Mouse (Mus musculus): ENCODE results near the gene Bicra. TPM values are rescaled to one million over a fixed set of nuclear protein-coding genes. Genes with fewer than 3 reads are reported as not detected.

The Bicra gene
- polyA plus RNA-seq, 1 experiment: 8.5 TPM

DNA sequence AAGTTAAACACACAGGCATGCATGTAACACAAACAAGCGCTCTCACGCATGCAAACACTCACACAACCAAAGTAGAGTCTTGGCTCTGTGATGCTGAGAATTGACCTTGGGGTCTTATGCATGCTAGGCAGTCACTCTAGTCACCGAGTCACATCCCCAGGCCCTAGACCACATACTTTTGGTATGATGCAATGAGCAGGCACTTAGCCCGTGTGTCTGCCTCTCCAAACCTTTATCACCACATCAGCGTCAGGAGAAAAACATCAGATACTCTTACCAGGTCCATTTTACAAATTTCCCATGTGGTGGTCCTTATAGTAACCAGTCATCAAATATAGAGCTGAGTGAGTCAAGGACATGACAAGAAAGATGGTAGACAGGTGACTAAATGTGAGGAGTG is 37.1 kb downstream of the Bicra start:
- H3K4me3 ChIP-seq (ENCODE audit: insufficient read depth, low read length): no peak overlapping the region
- TF ChIP-seq CTCF (IDR thresholded peaks at IDR 0.05; ENCODE audit: extremely low read depth, insufficient read depth, low read length) (no peak), POLR2A (IDR thresholded peaks at IDR 0.05; ENCODE audit: extremely low read depth, insufficient read depth, low read length) (no peak)
- no peaks in the 10 kb centered on the region for H3K4me1 ChIP-seq (ENCODE audit: control insufficient read depth, insufficient read depth, low read length)
- no peak overlapping the region for H3K27ac ChIP-seq (ENCODE audit: insufficient read depth, low read length)

DNA sequence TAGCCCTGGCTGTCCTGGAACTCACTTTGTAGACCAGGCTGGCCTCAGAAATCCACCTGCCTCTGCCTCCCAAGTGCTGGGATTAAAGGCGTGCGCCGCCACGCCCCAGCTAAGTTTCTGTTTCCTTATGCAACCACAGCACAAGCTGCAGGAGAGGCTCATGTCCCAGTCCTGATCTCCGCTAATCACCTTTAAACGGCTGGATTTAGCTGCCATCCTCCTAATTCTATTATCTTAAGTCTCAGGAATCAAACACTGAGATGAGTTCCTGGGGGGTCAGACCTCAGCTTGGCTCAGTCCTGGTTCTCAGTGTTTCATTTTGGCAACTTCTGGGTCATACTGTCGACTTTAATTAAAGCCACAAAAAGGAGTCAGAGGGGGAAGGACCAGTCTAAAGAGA is 38.1 kb downstream of the Bicra start:
- TF ChIP-seq POLR2A (IDR thresholded peaks at IDR 0.05; ENCODE audit: extremely low read depth, insufficient read depth, low read length) (no peak), CTCF (IDR thresholded peaks at IDR 0.05; ENCODE audit: extremely low read depth, insufficient read depth, low read length) (no peak)

DNA sequence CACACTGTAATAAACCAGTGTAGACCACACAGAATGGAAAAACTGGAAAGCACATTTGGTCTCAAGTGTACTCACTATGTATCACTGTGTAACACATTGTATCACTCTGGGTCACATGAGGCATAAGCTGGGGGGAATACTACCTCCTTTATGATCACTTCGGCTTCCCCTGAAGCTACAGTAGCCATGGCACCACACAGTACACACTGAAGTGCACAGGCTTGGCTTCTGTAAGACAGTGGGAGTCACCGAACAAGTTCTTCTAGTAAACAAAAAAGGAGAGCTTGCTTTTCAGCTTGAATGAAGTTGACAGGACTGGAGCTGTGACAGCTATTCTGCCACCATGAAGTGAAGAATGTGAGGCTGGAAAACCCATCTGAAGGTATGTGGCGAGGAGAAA is 42.7 kb downstream of the Bicra start:
- Histone ChIP-seq H3K4me1 (ENCODE audit: control insufficient read depth, insufficient read depth, low read length) (peaks cover 16% of the 10 kb centered on the region), H3K27ac (ENCODE audit: insufficient read depth, low read length) (no peak overlapping the region), H3K4me3 (ENCODE audit: insufficient read depth, low read length) (no peak overlapping the region)
- TF ChIP-seq POLR2A (IDR thresholded peaks at IDR 0.05; ENCODE audit: extremely low read depth, insufficient read depth, low read length) (no peak), CTCF (IDR thresholded peaks at IDR 0.05; ENCODE audit: extremely low read depth, insufficient read depth, low read length) (no peak)

More for the DNA sequence above, 38.1 kb downstream of the Bicra start:
- Histone ChIP-seq H3K4me1 (ENCODE audit: control insufficient read depth, insufficient read depth, low read length) (peaks cover 3% of the 10 kb centered on the region; the same call in 1 of the 2 replicates), H3K27ac (ENCODE audit: insufficient read depth, low read length) (no peak overlapping the region), H3K4me3 (ENCODE audit: insufficient read depth, low read length) (no peak overlapping the region)

DNA sequence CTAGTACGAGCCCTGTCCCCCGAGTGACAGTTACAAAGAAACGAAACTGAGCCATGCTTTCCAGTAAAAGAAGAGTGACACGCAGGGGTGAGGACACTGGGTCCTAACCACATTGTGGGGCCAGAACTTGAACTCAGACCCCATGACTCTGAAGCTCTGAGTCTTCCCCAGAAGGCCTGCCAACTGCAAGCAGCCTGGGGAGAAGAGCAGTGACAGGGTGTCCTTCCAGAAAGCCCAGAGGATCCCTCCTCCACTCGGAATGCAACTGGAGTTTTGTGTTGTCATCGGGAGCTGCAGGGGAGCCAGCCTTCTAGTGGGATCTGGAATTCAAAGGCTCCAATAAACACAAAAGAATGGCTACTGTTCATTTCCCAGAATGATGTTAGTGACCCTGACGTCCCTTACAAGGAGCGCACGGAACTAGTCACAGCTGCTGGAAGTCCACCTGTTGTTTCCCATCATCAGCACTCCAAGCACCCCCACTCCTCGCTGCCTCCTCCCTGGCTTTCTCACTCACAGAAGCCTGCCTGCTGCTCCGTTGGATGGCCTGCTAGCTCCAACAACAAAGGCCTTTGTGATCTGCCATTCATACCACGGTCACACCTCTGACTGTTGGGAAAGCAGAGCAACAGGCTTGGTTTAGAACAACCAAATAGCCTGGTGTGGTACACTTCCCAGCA is 43.4 kb downstream of the Bicra start:
- Histone ChIP-seq H3K27ac (ENCODE audit: insufficient read depth, low read length) (no peak overlapping the region), H3K4me3 (ENCODE audit: insufficient read depth, low read length) (no peak overlapping the region), H3K4me1 (ENCODE audit: control insufficient read depth, insufficient read depth, low read length) (peaks cover 16% of the 10 kb centered on the region)
- TF ChIP-seq CTCF (IDR thresholded peaks at IDR 0.05; ENCODE audit: extremely low read depth, insufficient read depth, low read length): no peak
- no peak for TF ChIP-seq POLR2A (IDR thresholded peaks at IDR 0.05; ENCODE audit: extremely low read depth, insufficient read depth, low read length)

DNA sequence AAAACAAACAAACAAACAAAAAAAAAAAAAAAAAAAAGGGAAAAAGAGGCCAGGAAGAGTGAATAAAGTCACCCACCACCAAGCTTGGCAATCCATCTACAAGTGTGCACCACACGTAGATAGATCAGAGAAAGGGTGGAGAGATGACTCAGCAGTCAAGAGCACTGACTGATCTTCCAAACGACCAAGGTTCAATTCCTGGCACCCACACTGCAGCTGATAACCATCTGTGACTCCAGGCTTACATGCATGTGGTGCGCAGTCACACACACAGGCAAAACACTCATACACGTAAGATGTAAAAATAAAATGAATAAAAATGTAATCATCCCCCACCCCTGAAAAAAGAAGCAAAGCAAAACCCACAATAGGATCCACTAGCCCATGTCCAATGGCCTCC is 44.7 kb downstream of the Bicra start:
- TF ChIP-seq POLR2A (IDR thresholded peaks at IDR 0.05; ENCODE audit: extremely low read depth, insufficient read depth, low read length): no peak
- no peak for TF ChIP-seq CTCF (IDR thresholded peaks at IDR 0.05; ENCODE audit: extremely low read depth, insufficient read depth, low read length)
- H3K27ac ChIP-seq (ENCODE audit: insufficient read depth, low read length): no peak overlapping the region

DNA sequence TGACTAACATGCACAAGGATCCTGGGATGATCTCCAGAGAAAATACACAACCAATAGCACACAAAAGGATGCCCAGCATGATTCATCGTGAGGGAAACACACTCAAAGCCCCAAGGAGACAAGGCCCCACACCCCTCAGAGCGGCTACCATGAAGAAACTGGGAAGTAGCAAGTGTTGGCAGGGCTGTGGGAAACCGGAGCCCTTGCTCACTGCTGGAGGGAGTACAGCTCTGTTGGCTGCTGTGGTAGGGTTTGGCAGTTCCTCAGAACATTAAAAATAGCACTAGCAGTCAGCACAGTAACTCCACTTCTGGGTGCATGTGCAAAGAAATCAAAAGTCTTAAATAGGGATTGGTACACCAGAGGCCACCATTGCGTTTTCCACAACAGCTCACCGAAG is 45.5 kb downstream of the Bicra start:
- Histone ChIP-seq H3K4me3 (ENCODE audit: insufficient read depth, low read length) (no peak overlapping the region), H3K27ac (ENCODE audit: insufficient read depth, low read length) (no peak overlapping the region), H3K4me1 (ENCODE audit: control insufficient read depth, insufficient read depth, low read length) (peaks cover 16% of the 10 kb centered on the region)
- TF ChIP-seq POLR2A (IDR thresholded peaks at IDR 0.05; ENCODE audit: extremely low read depth, insufficient read depth, low read length) (no peak), CTCF (IDR thresholded peaks at IDR 0.05; ENCODE audit: extremely low read depth, insufficient read depth, low read length) (no peak)

More for the DNA sequence above, 44.7 kb downstream of the Bicra start:
- Histone ChIP-seq H3K4me3 (ENCODE audit: insufficient read depth, low read length) (no peak overlapping the region), H3K4me1 (ENCODE audit: control insufficient read depth, insufficient read depth, low read length) (peaks cover 16% of the 10 kb centered on the region)

DNA sequence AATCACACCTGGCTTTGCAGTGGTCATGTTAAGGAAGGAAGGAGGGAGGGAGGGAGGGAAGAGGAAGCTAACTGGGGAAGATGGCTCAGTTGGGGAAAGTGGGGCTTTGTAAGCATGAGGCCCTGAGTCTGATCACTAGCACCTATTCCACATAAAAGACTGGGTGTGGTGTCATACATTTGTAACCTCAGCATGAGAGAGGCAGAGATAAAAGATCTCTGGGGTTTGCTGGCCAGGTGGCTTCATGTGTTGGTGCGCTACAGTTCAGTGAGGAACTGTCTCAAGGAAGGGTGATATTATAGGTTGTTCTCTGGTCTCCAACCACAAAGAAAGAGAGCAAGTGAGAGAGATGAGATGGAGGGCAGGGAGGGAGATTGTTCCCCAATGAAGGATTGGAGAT is 46.0 kb downstream of the Bicra start:
- no peak overlapping the region for H3K4me3 ChIP-seq (ENCODE audit: insufficient read depth, low read length)
- TF ChIP-seq POLR2A (IDR thresholded peaks at IDR 0.05; ENCODE audit: extremely low read depth, insufficient read depth, low read length): no peak
- no peak for TF ChIP-seq CTCF (IDR thresholded peaks at IDR 0.05; ENCODE audit: extremely low read depth, insufficient read depth, low read length)
- peaks cover 16% of the 10 kb centered on the region for H3K4me1 ChIP-seq (ENCODE audit: control insufficient read depth, insufficient read depth, low read length)
- H3K27ac ChIP-seq (ENCODE audit: insufficient read depth, low read length): no peak overlapping the region

DNA sequence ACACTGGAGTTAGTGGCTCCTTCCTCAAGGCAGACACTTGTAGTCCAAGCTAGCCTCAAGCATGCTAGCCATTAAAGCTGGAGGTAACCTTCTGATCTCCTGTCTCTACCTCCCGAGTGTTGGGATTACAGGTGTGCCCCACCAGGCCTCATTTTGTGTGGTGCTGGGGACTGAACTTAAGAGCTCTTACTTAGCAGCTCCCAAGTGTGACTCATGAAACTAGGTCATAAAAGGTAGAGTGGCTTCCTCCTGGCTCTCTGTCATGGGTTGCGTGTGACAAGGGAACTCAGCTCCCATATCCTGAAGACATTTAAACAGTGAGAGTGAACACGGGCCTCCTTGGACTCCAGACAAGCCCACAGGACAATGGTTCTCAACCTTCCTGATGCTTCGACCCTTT is 53.9 kb downstream of the Bicra start:
- H3K4me3 ChIP-seq (ENCODE audit: insufficient read depth, low read length): no peak overlapping the region
- no peak overlapping the region for H3K27ac ChIP-seq (ENCODE audit: insufficient read depth, low read length)
- no peaks in the 10 kb centered on the region for H3K4me1 ChIP-seq (ENCODE audit: control insufficient read depth, insufficient read depth, low read length)
- TF ChIP-seq POLR2A (IDR thresholded peaks at IDR 0.05; ENCODE audit: extremely low read depth, insufficient read depth, low read length): no peak

DNA sequence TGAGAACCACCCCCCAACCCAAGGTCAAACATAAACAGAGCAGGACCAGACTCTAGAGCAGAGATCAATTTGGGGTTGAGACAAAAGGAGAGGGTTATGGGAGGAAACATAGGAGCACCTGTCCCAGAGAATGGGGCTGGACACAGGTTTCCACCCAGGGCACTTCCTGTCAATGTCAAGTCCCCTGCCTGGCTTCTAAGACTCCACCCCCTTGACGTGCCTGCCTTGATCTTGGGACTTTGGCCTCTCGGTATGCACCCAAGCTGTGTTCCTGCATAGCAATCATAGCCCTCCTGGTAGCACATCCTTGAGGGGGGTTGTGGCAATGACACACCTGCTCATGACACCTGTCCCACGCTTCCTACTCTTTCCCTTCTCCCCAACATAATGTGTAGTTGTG is 54.6 kb downstream of the Bicra start:
- no peak for TF ChIP-seq CTCF (IDR thresholded peaks at IDR 0.05; ENCODE audit: extremely low read depth, insufficient read depth, low read length)
- TF ChIP-seq POLR2A (IDR thresholded peaks at IDR 0.05; ENCODE audit: extremely low read depth, insufficient read depth, low read length): no peak
- H3K27ac ChIP-seq (ENCODE audit: insufficient read depth, low read length): no peak overlapping the region
- no peak overlapping the region for H3K4me3 ChIP-seq (ENCODE audit: insufficient read depth, low read length)
- no peaks in the 10 kb centered on the region for H3K4me1 ChIP-seq (ENCODE audit: control insufficient read depth, insufficient read depth, low read length)

DNA sequence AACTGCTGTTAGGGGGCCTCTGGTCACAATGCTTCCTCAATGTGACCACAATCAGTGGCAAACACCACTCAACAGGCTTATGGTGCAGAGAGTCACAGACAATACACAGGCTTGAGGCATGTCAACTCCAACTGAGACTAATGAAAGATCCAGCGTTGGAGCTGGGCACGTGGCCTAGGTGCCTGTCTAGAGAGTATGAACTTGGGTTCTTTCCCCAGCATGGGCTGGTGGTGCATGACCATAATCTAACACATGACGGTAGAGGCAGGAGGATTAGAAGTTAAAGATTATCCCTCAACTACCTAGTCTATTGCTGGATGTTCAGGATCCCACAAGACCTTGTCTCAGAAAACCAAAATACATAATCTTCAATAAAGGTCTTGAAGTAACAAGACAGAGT is 56.0 kb downstream of the Bicra start:
- Histone ChIP-seq H3K4me3 (ENCODE audit: insufficient read depth, low read length) (no peak overlapping the region), H3K4me1 (ENCODE audit: control insufficient read depth, insufficient read depth, low read length) (no peaks in the 10 kb centered on the region)

More for the DNA sequence above, 56.0 kb downstream of the Bicra start:
- no peak overlapping the region for H3K27ac ChIP-seq (ENCODE audit: insufficient read depth, low read length)
- TF ChIP-seq CTCF (IDR thresholded peaks at IDR 0.05; ENCODE audit: extremely low read depth, insufficient read depth, low read length) (no peak), POLR2A (IDR thresholded peaks at IDR 0.05; ENCODE audit: extremely low read depth, insufficient read depth, low read length) (no peak)
